Mouse (Mus musculus) liver, postnatal 0 days (tissue): ENCODE measurements around the gene Sult2b1.

Experiments used
- CTCF ChIP-seq: sonication (generic); IDR thresholded peaks from 2 replicates; pipeline ENCODE4 v1.5.1; 2016; ENCODE audit warnings: antibody characterized with exemption, low read depth
- EP300 ChIP-seq: IDR thresholded peaks from 2 replicates; pipeline ENCODE4 v1.6.1; 2016; ENCODE audit warnings: antibody characterized with exemption, low read depth, mild to moderate bottlenecking

DNA sequence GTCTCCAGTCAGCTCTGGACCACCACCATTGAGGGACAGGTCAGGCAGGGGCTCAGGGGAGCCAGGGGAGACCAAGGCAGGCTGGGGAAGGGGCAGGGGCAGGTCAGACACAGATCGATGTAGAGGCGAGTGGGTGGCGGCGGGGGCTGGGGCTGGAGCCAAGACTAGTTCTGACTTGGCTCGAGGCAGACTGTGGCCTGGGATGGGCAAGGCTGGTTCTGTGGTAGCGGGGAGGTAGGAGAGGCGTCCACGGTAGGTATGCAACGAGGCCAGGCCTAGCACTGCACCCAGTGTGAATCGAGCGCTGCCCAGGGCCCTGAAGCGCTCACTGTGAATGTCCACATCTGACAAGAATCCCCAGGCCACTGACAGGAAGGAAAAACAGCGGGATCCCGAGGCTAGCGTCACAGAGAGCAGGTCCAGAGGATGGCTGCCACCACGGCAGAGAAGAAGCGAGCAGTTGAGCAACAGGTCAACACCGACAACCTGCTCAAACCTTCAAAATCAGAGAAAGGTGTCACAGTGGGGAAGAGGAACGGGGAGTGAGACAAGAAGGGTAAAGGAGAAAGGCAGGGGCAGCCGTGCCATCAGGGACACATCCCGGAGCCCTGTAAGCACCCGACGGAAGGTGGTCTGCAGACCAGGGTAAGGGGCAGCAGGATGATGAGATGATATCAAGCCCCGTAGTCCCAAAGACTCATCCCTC lies 73.0 kb downstream of the Sult2b1 start:
- no peak for TF ChIP-seq CTCF
- no peak for TF ChIP-seq EP300
